Comparison of ENCODE assay signal across 16 mouse cellular contexts in the genomic region with DNA sequence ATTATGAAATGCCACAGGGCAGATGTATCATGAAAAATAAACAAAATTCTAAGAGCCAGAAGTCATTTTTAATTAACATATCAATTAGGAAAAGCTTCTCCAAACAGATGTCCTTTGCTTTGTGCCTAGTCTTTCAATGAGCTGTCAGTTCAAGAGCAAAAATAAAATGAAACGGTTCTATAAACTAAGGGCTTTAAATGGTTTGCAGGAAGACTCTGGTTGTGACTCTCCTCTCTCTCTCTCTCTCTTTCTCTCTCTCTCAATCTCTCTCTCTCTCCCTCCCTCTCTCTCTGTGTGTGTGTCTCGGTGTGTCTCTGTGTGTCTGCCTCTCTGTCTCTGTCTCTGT.
DNase-seq lines count a peak whose midpoint lies in the region; ATAC-seq and TF ChIP-seq lines count a peak whose summit lies in the region.
"Had no signal": no experiment of that assay in that cellular context is flagged by ENCODE, and none has a peak within 500 bp of the region (broad histone marks: within the 10 kb centered on the region; RNA-seq: fewer than 3 reads in every experiment).

No protein-coding gene starts in this region.

- no peak overlapping the region for H3K4me3 ChIP-seq in intestine, embryonic 14.5 days (ENCODE audit: low read depth, low read length)
- H3K4me3 ChIP-seq in intestine, postnatal 0 days (ENCODE audit: low read depth, low read length) = no peak overlapping the region
- H3K4me3 ChIP-seq in lung, embryonic 14.5 days (ENCODE audit: low read depth, low read length) = no peak overlapping the region
- no peak overlapping the region for H3K4me3 ChIP-seq in embryonic fibroblast, embryonic 13.5 days (ENCODE audit: insufficient read depth, low read length)
- no peak overlapping the region for H3K4me3 ChIP-seq in myocyte
- H3K4me3 ChIP-seq: embryonic facial prominence, embryonic 15.5 days; forebrain, embryonic 15.5 days; heart, embryonic 13.5 days; hindbrain, embryonic 12.5 days had no signal

- TF ChIP-seq CTCF in intestine, postnatal 0 days (IDR thresholded peaks at IDR 0.05; ENCODE audit: low read depth) = no peak
- TF ChIP-seq CTCF in lung, embryonic 14.5 days (IDR thresholded peaks at IDR 0.05; ENCODE audit: low read depth) = no peak
- no peak for TF ChIP-seq CTCF in embryonic fibroblast, embryonic 13.5 days (IDR thresholded peaks at IDR 0.05; ENCODE audit: borderline replicate concordance, insufficient read depth, low read length)

- TF ChIP-seq POLR2A in embryonic fibroblast, embryonic 13.5 days (IDR thresholded peaks at IDR 0.05; ENCODE audit: low read depth, low read length) = no peak
- TF ChIP-seq POLR2A in myocyte (IDR thresholded peaks at IDR 0.05; ENCODE audit: insufficient read length, low read depth) = no peak

- no peaks in the 10 kb centered on the region for H3K36me3 ChIP-seq in intestine, embryonic 14.5 days (ENCODE audit: control insufficient read depth, insufficient read depth, low read length)
- H3K36me3 ChIP-seq in intestine, postnatal 0 days (ENCODE audit: control insufficient read depth, insufficient read depth) = no peaks in the 10 kb centered on the region
- H3K36me3 ChIP-seq in lung, embryonic 14.5 days (ENCODE audit: insufficient read depth) = no peaks in the 10 kb centered on the region
- H3K36me3 ChIP-seq in myocyte (ENCODE audit: control insufficient read depth, insufficient read depth) = no peaks in the 10 kb centered on the region
- H3K36me3 ChIP-seq: embryonic facial prominence, embryonic 15.5 days; forebrain, embryonic 15.5 days; heart, embryonic 13.5 days; hindbrain, embryonic 12.5 days had no signal

- no peaks in the 10 kb centered on the region for H3K27me3 ChIP-seq in intestine, embryonic 14.5 days (replicated peaks; ENCODE audit: control insufficient read depth, insufficient read depth, low read length)
- no peaks in the 10 kb centered on the region for H3K27me3 ChIP-seq in intestine, postnatal 0 days (replicated peaks; ENCODE audit: control insufficient read depth, insufficient read depth, low read length)
- H3K27me3 ChIP-seq in lung, embryonic 14.5 days (ENCODE audit: insufficient read depth, low read length) = no peaks in the 10 kb centered on the region
- H3K27me3 ChIP-seq in myocyte (ENCODE audit: control insufficient read depth, insufficient read depth, insufficient read length) = no peaks in the 10 kb centered on the region
- H3K27me3 ChIP-seq: embryonic facial prominence, embryonic 15.5 days; forebrain, embryonic 15.5 days; heart, embryonic 13.5 days; hindbrain, embryonic 12.5 days had no signal

- WGBS in intestine, embryonic 14.5 days = 29% methylated on average over 2 of the region's 2 CpGs
- WGBS in intestine, postnatal 0 days = 65% methylated on average over 2 of the region's 2 CpGs
- WGBS in lung, embryonic 14.5 days = 41% methylated on average over 2 of the region's 2 CpGs

- no peak for DNase-seq in intestine, embryonic 14.5 days (ENCODE audit: low spot score)
- DNase-seq in lung, embryonic 14.5 days = no peak
- DNase-seq in lung, adult 18-20 months = no peak
- no peak for DNase-seq in embryo, embryonic 10.5 days (ENCODE audit: low spot score)
- DNase-seq: adrenal gland, postnatal 10 days; cerebellum, adult 11-12 months; cerebellum, adult 9-10 months; cerebellum, postnatal 25 days; gastrocnemius, postnatal 36 days had no signal

- H3K4me2 ChIP-seq in intestine, embryonic 14.5 days (ENCODE audit: low read length) = no peak overlapping the region
- no peak overlapping the region for H3K4me2 ChIP-seq in intestine, postnatal 0 days (replicated peaks; ENCODE audit: low read depth)
- no peak overlapping the region for H3K4me2 ChIP-seq in lung, embryonic 14.5 days
- peak overlapping the region; percentile 30 for H3K4me2 ChIP-seq in myocyte (ENCODE audit: low read depth)
- H3K4me2 ChIP-seq: embryonic facial prominence, embryonic 15.5 days; forebrain, embryonic 15.5 days; heart, embryonic 13.5 days; hindbrain, embryonic 12.5 days had no signal

- H3ac ChIP-seq in myocyte (ENCODE audit: control insufficient read depth, insufficient read length) = no peak overlapping the region

- no peaks in the 10 kb centered on the region for H3K4me1 ChIP-seq in intestine, embryonic 14.5 days (replicated peaks; ENCODE audit: control insufficient read depth, insufficient read depth, low read length)
- no peaks in the 10 kb centered on the region for H3K4me1 ChIP-seq in intestine, postnatal 0 days (replicated peaks; ENCODE audit: control insufficient read depth, insufficient read depth, low read length)
- H3K4me1 ChIP-seq in lung, embryonic 14.5 days (ENCODE audit: insufficient read depth) = no peaks in the 10 kb centered on the region
- H3K4me1 ChIP-seq in embryonic fibroblast, embryonic 13.5 days (ENCODE audit: control insufficient read depth, insufficient read depth, low read length) = peaks cover 2% of the 10 kb centered on the region; the same call in 1 of the 2 replicates
- H3K4me1 ChIP-seq: embryonic facial prominence, embryonic 15.5 days; forebrain, embryonic 15.5 days; heart, embryonic 13.5 days; hindbrain, embryonic 12.5 days had no signal

- H3K27ac ChIP-seq in intestine, embryonic 14.5 days (ENCODE audit: low read depth) = 0 out of 2 replicates have a peak overlapping the region, but pooled peaks have one; percentile 38
- H3K27ac ChIP-seq in intestine, postnatal 0 days (ENCODE audit: low read depth, low read length) = no peak overlapping the region
- H3K27ac ChIP-seq in lung, embryonic 14.5 days (ENCODE audit: low read depth) = no peak overlapping the region
- H3K27ac ChIP-seq in embryonic fibroblast, embryonic 13.5 days (ENCODE audit: insufficient read depth, low read length) = peak overlapping the region; percentile 59
- H3K27ac ChIP-seq: embryonic facial prominence, embryonic 15.5 days; forebrain, embryonic 15.5 days; heart, embryonic 13.5 days; hindbrain, embryonic 12.5 days had no signal

- no peaks in the 10 kb centered on the region for H3K9me3 ChIP-seq in intestine, embryonic 14.5 days (ENCODE audit: control insufficient read depth, low read length)
- H3K9me3 ChIP-seq in intestine, postnatal 0 days (ENCODE audit: control insufficient read depth) = no peaks in the 10 kb centered on the region
- no peaks in the 10 kb centered on the region for H3K9me3 ChIP-seq in lung, embryonic 14.5 days (ENCODE audit: low read depth, low read length)
- H3K9me3 ChIP-seq: embryonic facial prominence, embryonic 15.5 days; forebrain, embryonic 15.5 days; heart, embryonic 13.5 days; hindbrain, embryonic 12.5 days had no signal

- H3K9ac ChIP-seq in intestine, embryonic 14.5 days (ENCODE audit: low read length) = no peak overlapping the region
- no peak overlapping the region for H3K9ac ChIP-seq in intestine, postnatal 0 days (ENCODE audit: low read depth, low read length)
- H3K9ac ChIP-seq in lung, embryonic 14.5 days = no peak overlapping the region
- H3K9ac ChIP-seq: embryonic facial prominence, embryonic 15.5 days; forebrain, embryonic 15.5 days; heart, embryonic 13.5 days; hindbrain, embryonic 12.5 days had no signal

- no peaks in the 10 kb centered on the region for H3K79me2 ChIP-seq in myocyte (ENCODE audit: control insufficient read depth, insufficient read depth)

- ATAC-seq in intestine, embryonic 14.5 days (replicated peaks; ENCODE audit: low FRiP score, low TSS enrichment, low read depth) = no peak
- ATAC-seq in intestine, postnatal 0 days = no peak
- ATAC-seq in lung, embryonic 14.5 days (ENCODE audit: insufficient read depth) = peak; percentile 75; the same call in 1 of the 2 replicates
- ATAC-seq: forebrain, embryonic 15.5 days had no signal

TF ChIP-seq in myocyte, 11 proteins besides CTCF, POLR2A, EP300 and RAD21:
- TF ChIP-seq CEBPB (IDR thresholded peaks at IDR 0.05; ENCODE audit: insufficient read depth, poor library complexity, severe bottlenecking) (no peak), MYOD1 (IDR thresholded peaks at IDR 0.05; ENCODE audit: control insufficient read depth in 1 of 3, insufficient read length in 2 of 3, low read depth in 2 of 3) (no peak), REST (IDR thresholded peaks at IDR 0.05; ENCODE audit: insufficient read depth, insufficient read length) (no peak), POLR2AphosphoS2 (IDR thresholded peaks at IDR 0.05; ENCODE audit: insufficient read length, low read depth) (no peak), SRF (IDR thresholded peaks at IDR 0.05; ENCODE audit: control insufficient read depth, insufficient read length, low read depth) (no peak), E2F4 (IDR thresholded peaks at IDR 0.05; ENCODE audit: insufficient read depth) (no peak), MYOG (IDR thresholded peaks at IDR 0.05; ENCODE audit: control insufficient read depth in 1 of 3, insufficient read depth in 1 of 3, insufficient read length in 2 of 3, low read depth in 2 of 3) (no peak), TCF3 (IDR thresholded peaks at IDR 0.05; ENCODE audit: insufficient read length, low read depth) (no peak), MAX (IDR thresholded peaks at IDR 0.05; ENCODE audit: low read depth) (no peak), USF1 (IDR thresholded peaks at IDR 0.05; ENCODE audit: low read depth) (no peak), TCF12 (IDR thresholded peaks at IDR 0.05; ENCODE audit: insufficient read depth, poor library complexity, severe bottlenecking) (no peak)

Comparison
In these comparisons a context has a peak if more than half of its experiments do, and no peak if none do; other contexts are left out.
1. H3K27ac ChIP-seq: peak in intestine, embryonic 14.5 days (single experiment) and embryonic fibroblast, embryonic 13.5 days (single experiment); none in intestine, postnatal 0 days (single experiment) and lung, embryonic 14.5 days (single experiment).